Mouse (Mus musculus) adrenal gland, postnatal 14 days (tissue): Measurements from ENCODE around the gene Ccdc91. TPM values are rescaled to one million over a fixed set of nuclear protein-coding genes. Genes with fewer than 3 reads are reported as not detected.

Experiments used
- DNase-seq: peaks from one replicate; pipeline ENCODE4 v3.0.0; 2021; ENCODE audit warnings: mixed read lengths
- total RNA-seq: library from RNA; stranded (reverse); gene quantifications from 2 replicates; pipeline ENCODE4 v1.2.3, GENCODE M21; 2021

Gene Ccdc91
- total RNA-seq, 1 experiment from 2014 or later, result 35.3 TPM

DNA sequence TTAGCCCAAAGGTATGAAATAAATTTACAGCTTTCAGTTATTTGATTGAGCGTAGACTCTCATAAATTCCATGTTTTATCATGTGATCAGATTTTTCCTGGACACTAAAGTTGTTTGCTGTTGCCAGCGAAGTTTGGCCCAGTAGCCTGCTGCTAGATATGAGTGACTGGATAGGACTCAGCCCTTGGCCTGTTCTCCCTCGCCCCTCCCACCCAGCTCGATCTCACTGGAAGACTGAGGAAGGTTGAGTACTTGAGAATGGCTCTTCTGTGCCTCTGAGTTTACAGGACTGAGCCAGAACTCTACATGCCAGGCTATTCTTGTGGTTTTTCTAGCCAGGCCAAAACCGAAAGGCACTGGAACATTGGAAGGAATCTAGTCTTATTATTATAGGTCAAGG, 93.6 kb downstream of the Ccdc91 start:
- DNase-seq, result peak; percentile 41

DNA sequence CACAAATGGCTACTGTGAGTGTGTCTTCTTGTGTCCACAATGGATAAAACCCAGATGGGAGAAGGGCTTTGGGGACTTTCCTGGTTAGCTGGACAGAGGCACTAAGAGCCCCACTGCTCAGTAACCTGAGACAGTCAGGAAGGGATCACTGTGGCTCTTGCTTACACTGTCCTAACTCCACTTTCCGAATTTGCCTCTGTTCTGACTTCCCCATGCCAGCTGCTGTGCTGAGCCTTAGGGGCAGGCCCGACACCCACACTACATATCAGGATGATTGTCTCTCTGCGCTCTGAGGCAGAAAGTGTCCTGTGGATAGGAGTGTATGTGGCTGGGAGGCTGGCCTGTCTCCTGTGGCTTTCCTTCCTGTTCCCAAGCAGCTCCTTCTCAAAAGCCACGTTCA, 97.5 kb downstream of the Ccdc91 start:
- no peak for DNase-seq

DNA sequence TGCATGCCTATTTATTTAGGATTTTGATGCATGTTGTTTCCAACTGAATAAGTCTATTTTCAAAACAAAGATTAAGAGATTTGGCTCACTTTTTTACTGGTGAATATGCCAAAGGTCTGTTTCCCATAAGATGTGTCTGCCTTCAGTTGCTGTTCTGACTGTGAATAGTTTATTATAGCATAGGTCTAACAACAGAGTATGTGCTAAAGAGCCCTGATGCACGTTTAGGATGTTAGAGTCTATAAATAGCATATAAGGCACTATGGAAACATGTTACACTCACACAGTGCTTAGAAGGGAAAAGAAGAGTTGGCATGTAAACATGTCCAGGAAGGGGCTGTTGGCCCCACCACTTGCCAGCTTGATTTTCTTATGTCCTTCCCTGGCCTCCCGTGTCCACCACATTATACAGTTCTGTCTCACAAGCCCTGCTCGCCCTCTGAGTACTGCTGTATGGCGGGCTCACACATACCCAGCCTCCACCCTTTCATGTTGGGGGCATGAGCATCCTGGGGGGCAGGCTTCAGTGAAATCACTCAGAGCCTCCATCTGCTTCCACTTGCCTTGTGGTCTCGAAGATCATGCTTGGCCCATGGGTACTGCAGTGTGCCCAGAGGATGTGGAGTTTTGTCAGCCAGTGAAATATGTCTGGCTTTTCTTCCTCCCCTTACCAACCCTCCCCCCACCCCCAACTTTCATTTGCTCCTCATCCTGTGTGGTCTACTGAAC, 99.0 kb downstream of the Ccdc91 start:
- DNase-seq, result no peak

DNA sequence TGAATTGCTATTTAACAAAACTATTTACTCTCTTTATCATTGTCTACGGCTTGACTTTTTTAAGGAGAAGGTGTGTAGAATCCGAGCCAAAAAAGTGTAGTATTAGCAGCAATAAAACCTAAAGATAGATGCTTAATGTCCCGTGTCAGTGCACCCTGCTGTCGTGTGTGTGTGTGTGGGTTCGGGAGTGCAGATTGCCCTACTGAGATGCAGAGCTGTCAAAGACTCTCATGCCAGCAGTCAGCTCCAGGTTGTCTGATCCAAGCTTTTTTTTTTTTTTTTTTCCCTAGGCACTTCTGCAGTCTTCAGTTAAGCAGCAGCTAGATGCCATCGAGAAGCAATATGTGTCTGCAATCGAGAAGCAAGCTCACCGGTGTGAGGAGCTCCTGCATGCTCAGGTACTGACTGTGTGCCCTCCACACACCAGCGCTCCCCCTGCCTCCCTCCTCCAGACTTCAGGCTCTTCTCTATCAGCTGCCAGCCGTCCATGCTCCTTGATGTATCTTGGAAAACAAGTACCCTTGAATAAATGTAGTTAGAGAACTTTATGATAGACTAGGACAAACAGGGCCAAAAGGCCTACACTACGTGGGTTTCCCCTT, 99.7 kb downstream of the Ccdc91 start:
- no peak for DNase-seq

DNA sequence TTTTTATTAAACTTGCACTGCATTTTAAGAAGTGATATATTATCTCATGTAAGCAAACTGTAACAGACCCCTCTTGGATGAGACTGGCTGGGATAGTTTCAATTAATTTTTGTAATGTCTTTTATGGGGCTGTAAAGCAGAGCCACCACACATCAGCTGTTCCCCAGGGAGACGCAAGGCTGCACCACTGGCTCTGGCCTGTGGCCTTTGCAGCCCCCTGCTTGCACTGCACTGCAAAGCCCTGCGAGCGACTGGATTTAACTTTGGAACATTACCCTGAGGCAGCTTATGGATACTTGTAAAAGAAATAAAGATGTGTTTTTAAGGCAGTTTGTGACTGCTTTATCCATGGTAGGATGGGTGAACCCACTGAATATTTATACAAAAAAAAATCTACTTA, 112.0 kb downstream of the Ccdc91 start:
- no peak for DNase-seq

DNA sequence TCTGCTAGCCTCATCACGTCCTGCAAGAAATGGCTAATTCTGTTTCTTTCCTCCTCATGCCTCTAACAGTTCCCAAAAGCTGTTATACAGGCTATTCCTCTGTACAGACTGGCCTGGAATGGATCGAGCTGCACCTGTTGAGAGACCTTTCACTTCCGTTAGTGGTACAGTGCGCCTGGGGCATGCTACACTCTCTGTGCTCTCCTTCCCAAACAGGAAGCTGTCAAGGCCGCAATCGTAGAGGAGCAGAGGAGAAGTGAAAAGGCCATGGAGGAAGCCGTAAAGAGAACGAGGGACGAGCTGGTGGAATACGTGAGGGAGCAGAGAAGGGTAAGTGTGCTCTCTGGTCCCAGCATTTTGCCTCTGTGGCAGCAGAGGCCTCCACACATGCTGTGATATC, 131.0 kb downstream of the Ccdc91 start:
- DNase-seq, result no peak

DNA sequence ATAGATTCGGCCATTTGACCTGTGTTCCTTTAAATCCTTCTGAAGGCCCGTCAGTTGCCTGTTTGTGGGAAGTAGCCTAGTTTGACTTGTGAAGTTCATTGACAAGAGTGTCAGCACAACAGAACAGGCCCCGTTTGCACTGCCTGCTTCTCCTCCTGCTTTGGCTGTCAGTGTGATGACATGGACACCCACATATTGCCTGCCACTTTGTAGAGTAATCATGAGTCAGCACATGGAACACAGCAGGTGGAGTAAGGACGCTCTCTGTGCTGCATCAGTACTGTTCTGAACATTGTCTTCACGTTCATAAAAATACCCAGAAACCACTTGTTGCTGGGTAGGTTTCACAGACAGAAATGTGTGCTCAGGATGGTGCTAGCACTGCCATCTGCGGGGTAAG, 132.0 kb downstream of the Ccdc91 start:
- no peak for DNase-seq

DNA sequence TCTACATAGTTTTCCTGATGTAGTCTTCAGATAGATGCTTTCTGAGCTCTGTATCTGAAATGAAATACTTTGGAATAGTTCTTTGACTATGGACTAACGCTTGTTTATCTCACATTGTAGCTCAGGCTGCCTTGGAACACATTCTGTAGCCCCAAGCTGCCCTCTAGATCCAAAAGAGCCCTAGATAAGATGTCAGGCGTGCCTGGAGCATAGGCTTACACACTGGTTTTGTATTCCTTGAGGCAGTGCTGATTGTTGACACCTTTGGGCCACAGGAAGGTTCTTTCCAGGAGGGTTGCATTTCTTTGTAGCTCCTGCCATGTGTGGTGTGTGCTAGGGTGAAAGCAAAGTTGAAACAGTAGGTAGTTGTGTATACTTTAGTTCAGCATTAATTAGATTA, 139.7 kb downstream of the Ccdc91 start:
- DNase-seq, result no peak

DNA sequence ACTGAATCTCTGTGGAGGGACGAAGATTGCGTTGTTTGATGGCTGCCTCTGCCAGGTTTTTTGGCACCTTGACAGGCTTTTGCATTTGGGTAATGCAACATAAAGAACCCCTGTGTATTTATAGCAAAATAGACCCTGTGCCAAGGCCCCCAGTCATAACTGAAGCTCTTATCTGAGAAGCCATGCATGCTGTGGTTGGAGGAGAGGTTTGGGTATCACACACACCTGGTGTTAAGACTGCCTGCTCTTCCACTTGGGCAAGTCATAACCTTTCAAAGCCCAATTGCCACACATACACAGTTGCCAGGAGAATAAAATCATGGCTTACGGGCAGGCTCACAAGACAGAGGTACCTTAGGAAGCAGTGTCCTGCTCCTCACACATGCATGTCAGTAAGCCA, 147.5 kb downstream of the Ccdc91 start:
- DNase-seq, result no peak

DNA sequence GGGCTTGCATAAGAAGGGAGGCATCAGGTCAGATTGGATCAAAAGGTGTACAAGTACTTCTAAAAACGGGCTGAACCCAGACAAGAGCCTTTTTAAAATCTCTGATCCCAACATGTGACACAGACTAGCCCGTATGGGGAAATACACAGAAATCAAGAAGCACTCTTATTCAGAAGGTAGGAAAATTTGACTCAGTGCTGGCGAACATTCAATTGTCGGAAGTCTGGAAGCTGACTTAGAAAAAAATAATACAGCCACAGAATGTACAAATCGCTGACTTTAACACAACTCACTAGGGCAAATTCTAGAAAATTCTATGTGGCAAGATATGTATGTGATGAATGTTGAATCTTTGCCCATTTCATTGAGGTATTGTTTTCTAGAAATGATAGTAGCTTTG, 160.8 kb downstream of the Ccdc91 start:
- no peak for DNase-seq

DNA sequence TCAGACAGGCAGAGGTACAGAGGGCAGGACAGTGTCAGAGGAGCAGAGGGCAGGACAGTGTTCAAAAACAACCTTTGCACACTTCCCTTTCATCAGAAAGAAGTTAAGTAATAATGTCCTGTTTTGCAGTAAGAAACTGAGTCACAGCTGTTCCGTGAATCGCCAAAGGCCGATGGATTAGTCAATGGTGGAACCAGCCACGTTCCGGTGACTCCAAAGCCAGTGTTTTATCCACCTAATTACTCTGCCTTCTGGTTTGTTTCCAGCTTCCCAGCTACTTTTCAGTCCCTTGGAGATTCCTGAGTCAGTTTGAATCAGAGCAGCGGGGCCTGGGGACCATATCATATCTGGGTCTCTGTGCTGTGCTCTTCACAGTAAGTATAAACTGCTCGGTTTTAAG, 168.2 kb downstream of the Ccdc91 start:
- no peak for DNase-seq

DNA sequence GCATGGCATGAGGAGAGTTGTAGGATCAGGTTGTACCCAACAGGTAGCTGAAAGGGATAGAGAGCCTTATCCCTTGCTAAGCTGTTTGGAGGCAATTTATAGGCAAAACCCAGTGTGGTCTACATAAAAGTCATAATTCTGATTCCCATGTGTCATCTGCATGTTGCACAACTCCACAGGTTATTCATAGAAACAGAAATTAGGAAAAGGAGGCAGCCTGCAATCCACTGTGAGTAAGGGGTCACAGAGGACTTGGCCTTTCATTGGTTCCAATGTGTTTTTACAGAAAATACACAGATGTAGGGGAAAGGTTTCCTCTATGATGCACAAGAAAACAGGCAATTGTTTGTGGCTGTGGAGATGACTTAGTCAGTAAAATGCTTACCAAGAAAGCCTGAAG, 168.8 kb downstream of the Ccdc91 start:
- no peak for DNase-seq

DNA sequence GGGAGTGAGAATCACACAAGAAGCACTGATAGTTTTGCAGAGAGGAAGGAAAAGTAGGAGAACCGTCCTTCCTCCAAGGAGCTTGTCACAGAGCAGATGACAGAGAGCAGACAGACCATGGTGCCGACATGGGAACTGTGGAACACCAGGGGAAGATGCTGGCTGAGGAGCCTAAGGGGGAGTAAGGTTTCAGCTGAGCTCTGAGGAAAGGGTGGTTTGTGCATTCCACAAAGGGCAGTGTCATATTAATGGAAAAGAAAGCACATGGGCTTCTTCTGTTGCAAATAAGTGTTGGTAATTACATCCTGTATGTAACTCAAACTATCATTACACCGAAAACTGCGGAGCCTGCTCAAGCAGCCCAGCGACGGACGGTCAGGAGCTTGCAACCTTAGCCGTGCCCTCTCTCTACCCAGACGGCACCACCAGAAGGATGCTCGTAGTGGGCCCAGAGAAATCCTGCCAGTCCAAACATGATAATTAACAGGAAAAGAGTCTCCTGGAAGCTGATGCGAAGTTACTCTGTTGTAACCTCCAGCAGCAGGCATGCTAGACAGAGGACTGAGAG, 170.9 kb downstream of the Ccdc91 start:
- DNase-seq, result no peak

DNA sequence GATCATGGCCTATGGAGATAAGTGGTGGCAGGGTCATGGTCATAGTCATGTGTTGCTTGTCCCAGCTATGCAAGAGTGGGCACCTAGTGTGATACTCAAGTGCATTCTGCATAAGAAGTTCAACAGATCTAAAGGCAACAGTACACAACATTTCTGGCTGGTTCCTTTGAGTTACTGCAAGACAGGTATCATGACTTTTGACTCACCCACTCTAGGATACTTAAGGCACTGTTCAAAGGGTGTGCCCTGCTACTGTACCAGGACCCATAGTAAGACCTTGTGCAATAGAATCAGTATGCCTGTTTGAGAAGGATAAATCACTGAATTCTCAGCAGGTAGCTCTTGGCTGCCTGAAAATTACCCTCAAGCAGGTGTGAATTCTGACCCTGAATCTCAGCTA, 182.4 kb downstream of the Ccdc91 start:
- DNase-seq, result no peak

DNA sequence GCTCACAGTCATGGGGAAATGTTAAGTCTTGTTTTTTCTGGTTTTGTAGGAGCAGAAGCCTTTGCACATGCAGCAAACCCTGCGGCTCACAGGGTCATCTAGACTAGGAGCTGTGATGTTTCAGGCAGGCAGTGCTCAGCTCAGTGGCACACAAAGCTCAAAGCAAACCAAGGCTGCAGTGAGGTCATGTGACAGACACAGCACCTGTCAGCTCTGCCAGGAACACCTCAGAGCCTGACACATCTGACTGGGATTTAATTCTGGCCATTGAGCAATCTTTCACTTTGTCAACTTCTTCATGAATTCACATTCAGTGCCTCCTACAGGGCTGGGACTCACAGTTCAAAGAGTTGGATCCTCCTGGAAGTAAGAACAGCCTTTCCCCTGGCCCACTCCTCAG, 185.1 kb downstream of the Ccdc91 start:
- DNase-seq, result no peak

DNA sequence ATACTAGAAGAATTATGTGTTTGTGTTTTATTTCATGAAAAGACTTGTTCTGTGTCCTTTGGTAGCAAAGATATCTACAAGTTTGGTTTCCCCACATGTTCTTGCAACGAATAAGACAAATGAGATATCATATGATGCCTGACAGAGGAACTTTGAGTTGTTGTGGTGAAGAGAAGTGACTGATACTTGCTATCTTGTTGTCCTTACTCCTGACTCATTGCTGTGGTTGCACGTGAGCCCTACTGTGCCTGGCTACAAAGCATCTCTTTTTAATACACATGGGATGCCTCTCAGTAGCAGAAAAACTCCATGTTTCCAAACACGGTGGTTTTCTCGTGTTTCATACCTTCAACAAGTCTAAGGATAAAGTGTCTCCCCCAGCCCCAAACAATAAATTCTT, 186.2 kb downstream of the Ccdc91 start:
- no peak for DNase-seq

DNA sequence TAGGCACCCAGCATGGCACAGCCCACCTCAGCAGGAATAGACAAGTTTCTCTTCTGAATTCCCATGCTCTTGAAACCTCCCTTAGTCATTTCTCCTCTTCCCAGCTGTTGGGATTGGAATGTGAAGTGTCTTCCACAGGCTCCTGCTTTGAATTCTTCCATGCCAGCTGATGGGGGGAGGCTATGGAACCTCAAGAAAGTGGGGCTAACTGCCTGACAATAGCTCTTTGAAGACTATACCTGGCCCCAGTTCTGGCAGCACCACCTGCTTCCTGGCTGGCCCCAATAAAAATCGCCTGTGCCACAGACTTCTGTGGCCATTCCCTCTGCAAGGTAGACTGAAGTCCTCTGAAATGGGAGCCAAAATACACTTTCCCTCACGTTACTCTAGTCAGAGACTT, 187.0 kb downstream of the Ccdc91 start:
- DNase-seq, result no peak

DNA sequence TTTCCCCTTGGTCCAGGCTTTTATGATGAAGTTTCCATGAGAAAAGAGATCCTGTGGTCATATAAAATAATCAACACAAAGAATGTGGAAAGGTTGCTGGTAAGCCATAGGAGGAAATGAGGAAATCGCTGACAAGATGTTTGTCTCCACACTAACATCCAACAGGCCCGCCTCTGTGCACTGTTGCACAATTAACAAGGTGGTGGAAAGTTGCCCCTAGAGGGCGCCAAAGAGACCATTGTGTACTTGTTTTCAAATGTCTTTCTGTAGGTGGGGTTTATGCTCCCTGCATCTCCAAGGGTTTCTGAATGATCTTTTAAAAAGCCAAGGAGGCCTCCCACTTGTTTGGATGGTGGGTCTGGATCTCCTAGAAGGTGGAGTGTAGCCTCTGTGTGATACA, 188.7 kb downstream of the Ccdc91 start:
- DNase-seq, result peak; percentile 82

DNA sequence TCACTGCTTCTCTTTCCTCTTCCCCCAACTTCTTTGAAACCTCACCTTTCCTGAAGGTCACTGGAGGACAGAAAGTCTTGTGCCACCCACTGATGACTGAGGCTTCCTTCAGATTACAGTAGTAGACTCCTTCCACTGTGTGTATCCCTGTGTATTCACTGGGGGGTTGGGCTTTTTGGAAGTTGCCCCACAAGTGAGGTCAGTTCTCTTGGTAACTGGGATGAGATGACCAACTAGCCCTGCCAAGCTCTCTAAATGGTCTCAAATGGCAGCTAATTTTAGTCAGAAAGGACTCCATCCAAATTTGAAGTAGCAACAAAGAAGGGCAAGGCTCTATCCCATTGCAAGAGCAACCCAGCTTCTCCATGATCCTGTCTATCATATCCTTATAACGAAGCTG, 195.7 kb downstream of the Ccdc91 start:
- no peak for DNase-seq

DNA sequence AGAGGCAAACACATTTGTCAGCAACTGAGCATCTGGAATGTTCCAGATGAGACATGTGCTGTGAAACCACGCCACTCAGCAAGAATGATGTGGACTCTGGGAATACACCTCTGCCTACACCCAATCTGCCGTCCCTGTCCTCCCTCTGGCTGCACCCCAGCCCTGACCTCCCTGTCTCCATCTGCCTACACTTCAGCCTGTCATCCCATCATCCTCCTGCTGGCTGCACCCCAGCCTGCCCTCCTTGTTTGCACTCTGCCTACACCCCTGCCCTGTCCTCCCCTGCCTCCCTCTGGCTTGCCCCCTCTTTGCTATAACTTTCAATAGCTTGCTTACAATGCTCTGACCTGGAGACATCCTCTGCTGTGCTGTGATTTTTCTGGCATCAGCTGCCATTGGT, 196.9 kb downstream of the Ccdc91 start:
- DNase-seq, result no peak

DNA sequence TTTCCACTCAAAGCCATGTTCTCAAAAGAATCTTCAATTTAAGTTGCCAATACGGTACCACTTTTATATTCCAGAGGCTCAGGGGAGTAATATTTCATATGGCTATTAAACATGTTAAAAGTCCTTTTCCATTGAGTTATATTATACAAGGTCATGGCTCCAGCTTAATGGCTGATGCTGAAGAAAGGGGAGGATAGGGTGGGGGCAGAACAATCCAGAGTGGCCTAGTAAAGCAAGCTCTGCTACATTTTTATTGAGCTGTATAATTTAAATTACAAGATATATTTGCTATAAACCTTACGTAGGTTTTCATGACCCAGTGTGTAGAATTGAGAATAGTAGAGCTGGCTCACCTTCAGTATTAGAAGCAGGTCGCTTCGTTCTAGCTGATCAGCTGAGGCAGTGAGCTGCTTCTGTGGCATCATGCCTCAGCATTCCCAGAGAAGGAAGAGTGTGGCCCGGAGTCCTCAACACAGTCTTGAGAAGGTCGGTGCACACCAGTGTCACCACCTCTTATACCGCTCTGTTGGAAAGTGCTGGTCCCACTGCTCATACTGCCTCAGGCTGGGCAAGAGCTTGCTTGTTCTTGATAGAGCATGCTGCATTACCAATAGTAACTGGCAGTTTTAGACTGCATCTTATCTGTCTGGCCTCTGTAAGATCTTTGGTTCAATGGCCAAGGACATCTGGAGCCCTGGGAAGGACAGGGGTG, 199.6 kb downstream of the Ccdc91 start:
- no peak for DNase-seq

DNA sequence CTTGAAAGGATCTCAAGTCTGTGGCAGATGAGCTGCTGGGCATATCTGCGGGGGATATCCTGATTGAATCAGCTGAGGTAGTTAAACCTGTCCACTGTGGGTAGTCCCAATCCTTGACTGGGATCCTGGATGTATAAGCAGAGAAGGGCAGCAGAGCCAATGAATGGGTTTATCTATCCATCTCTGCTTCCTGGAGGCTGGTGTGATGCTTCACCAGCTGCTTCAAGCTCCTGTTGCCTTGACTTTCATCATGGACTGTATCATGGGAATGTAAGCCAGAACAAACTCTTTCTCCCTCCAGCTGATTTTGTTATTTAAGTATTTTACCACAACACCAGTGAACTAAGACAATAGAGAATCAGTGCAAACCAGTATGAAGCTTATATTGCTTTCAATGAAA, 200.6 kb downstream of the Ccdc91 start:
- DNase-seq, result no peak
